Mouse (Mus musculus) embryonic facial prominence, embryonic 15.5 days (tissue): Measurements from ENCODE around the gene Chd5. TPM values are rescaled to one million over a fixed set of nuclear protein-coding genes. Genes with fewer than 3 reads are reported as not detected.

Source experiments
- ATAC-seq: fragments of 200-750 bp; cut with Nextera tagmentation; 2 replicates; pipeline ENCODE4 v1.8.0; 2017; ENCODE audit warnings: low read depth, moderate TSS enrichment; ENCODE audit not compliant: insufficient number of reproducible peaks, low FRiP score, low TSS enrichment
- H3K27ac ChIP-seq: fragments of 300-500 bp; sonication (generic); replicated peaks from 2 replicates; pipeline ENCODE4 v1.5.1; 2015; ENCODE audit warnings: mild to moderate bottlenecking, inconsistent platforms
- H3K27me3 ChIP-seq: fragments of 300-500 bp; sonication (generic); 2 replicates; pipeline ENCODE4 v1.6.1; 2015; ENCODE audit warnings: inconsistent platforms
- H3K36me3 ChIP-seq: fragments of 300-500 bp; sonication (generic); 2 replicates; pipeline ENCODE4 v1.6.1; 2015; ENCODE audit warnings: mild to moderate bottlenecking, inconsistent platforms
- H3K4me1 ChIP-seq: fragments of 300-500 bp; sonication (generic); 2 replicates; pipeline ENCODE4 v1.6.1; 2015; ENCODE audit warnings: inconsistent platforms
- H3K4me2 ChIP-seq: fragments of 300-500 bp; sonication (generic); replicated peaks from 2 replicates; pipeline ENCODE4 v1.6.1; 2015; ENCODE audit warnings: mild to moderate bottlenecking, inconsistent platforms
- H3K4me3 ChIP-seq: fragments of 300-500 bp; sonication (generic); replicated peaks from 2 replicates; pipeline ENCODE4 v1.5.1; 2015; ENCODE audit warnings: mild to moderate bottlenecking, inconsistent platforms
- H3K9ac ChIP-seq: fragments of 300-500 bp; sonication (generic); 2 replicates; pipeline ENCODE4 v1.6.1; 2015; ENCODE audit warnings: inconsistent platforms
- H3K9me3 ChIP-seq: fragments of 300-500 bp; sonication (generic); replicated peaks from 2 replicates; pipeline ENCODE4 v1.6.1; 2016; ENCODE audit warnings: inconsistent platforms
- WGBS: fragments of 180-500 bp; shearing (Covaris S2); methylation state at CpG from one replicate; pipeline ENCODE4 v1.1.7; 2015; 5-methylcytosine and 5-hydroxymethylcytosine counted together
- polyA plus RNA-seq: library from polyadenylated mRNA; unstranded; fragments of >200 nt; fragmentation: Nextera tagmentation; extraction: Ambion mirVana; gene quantifications from 2 replicates; pipeline ENCODE4 v1.2.1, GENCODE M21; 2015

The Chd5 gene
- polyA plus RNA-seq, 1 experiment from 2014 or later, result 1.2 TPM

GRCm38 (mm10) chr4:152340584-152341284 lies 2.3 kb downstream of the Chd5 start:
- H3K36me3 ChIP-seq, result 0 out of 2 replicates have a peak, but pooled peaks cover 2% of the 10 kb centered on the region
- no peak overlapping the region for H3K4me2 ChIP-seq
- H3K27ac ChIP-seq, result no peak overlapping the region
- peaks cover 24% of the 10 kb centered on the region for H3K4me1 ChIP-seq
- no peak overlapping the region for H3K9ac ChIP-seq
- H3K27me3 ChIP-seq, result peaks cover 67% of the 10 kb centered on the region
- no peaks in the 10 kb centered on the region for H3K9me3 ChIP-seq
- H3K4me3 ChIP-seq, result no peak overlapping the region
- WGBS, result 32% methylated on average over 15 of the region's 15 CpGs
- ATAC-seq, result no peak

GRCm38 (mm10) chr4:152343296-152343695 lies 4.8 kb downstream of the Chd5 start:
- no peak for ATAC-seq
- Histone ChIP-seq H3K9me3 (no peaks in the 10 kb centered on the region), H3K27me3 (peaks cover 59% of the 10 kb centered on the region), H3K9ac (no peak overlapping the region), H3K4me1 (peaks cover 23% of the 10 kb centered on the region), H3K36me3 (no peaks in the 10 kb centered on the region), H3K4me2 (no peak overlapping the region), H3K4me3 (no peak overlapping the region), H3K27ac (no peak overlapping the region)
- 13% methylated on average over 5 of the region's 5 CpGs for WGBS

GRCm38 (mm10) chr4:152344651-152345050 lies 6.2 kb downstream of the Chd5 start:
- H3K36me3 ChIP-seq, result no peaks in the 10 kb centered on the region
- H3K27ac ChIP-seq, result no peak overlapping the region
- no peak overlapping the region for H3K4me2 ChIP-seq
- H3K4me1 ChIP-seq, result peaks cover 10% of the 10 kb centered on the region
- no peak overlapping the region for H3K9ac ChIP-seq
- no peaks in the 10 kb centered on the region for H3K9me3 ChIP-seq
- H3K27me3 ChIP-seq, result peaks cover 57% of the 10 kb centered on the region
- H3K4me3 ChIP-seq, result no peak overlapping the region
- ATAC-seq, result no peak
- WGBS, result 48% methylated on average over 7 of the region's 7 CpGs

GRCm38 (mm10) chr4:152345120-152345889 lies 6.9 kb downstream of the Chd5 start:
- Histone ChIP-seq H3K4me1 (peaks cover 9% of the 10 kb centered on the region; the same call in 1 of the 2 replicates), H3K4me2 (no peak overlapping the region), H3K27me3 (peaks cover 56% of the 10 kb centered on the region), H3K9ac (no peak overlapping the region), H3K36me3 (no peaks in the 10 kb centered on the region), H3K27ac (no peak overlapping the region), H3K4me3 (no peak overlapping the region), H3K9me3 (no peaks in the 10 kb centered on the region)
- WGBS, result 46% methylated on average over 7 of the region's 7 CpGs
- peak; percentile 12; the same call in 1 of the 2 replicates for ATAC-seq

GRCm38 (mm10) chr4:152349837-152350381 lies 11.5 kb downstream of the Chd5 start:
- Histone ChIP-seq H3K4me2 (0 out of 2 replicates have a peak overlapping the region, but pooled peaks have one; percentile 8), H3K4me1 (peaks cover 9% of the 10 kb centered on the region; the same call in 1 of the 2 replicates), H3K27me3 (peaks cover 39% of the 10 kb centered on the region), H3K36me3 (no peaks in the 10 kb centered on the region), H3K27ac (no peak overlapping the region), H3K9me3 (no peaks in the 10 kb centered on the region), H3K4me3 (no peak overlapping the region), H3K9ac (no peak overlapping the region)
- no peak for ATAC-seq
- 7% methylated on average over 16 of the region's 17 CpGs for WGBS

- WGBS, result 35% methylated on average over 8 of the region's 8 CpGs
- H3K9ac ChIP-seq, result no peak overlapping the region
Observed at GRCm38 (mm10) chr4:152350722-152351421, 12.4 kb downstream of the Chd5 start.

GRCm38 (mm10) chr4:152351422-152352305 lies 13.2 kb downstream of the Chd5 start:
- no peak for ATAC-seq
- 19% methylated on average over 14 of the region's 14 CpGs for WGBS

More at GRCm38 (mm10) chr4:152350722-152351421, 12.4 kb downstream of the Chd5 start:
- no peak overlapping the region for H3K4me3 ChIP-seq
- no peak overlapping the region for H3K27ac ChIP-seq
- H3K4me1 ChIP-seq, result 0 out of 2 replicates have a peak, but pooled peaks cover 5% of the 10 kb centered on the region
- H3K36me3 ChIP-seq, result no peaks in the 10 kb centered on the region
- H3K9me3 ChIP-seq, result no peaks in the 10 kb centered on the region
- H3K4me2 ChIP-seq, result no peak overlapping the region
- peaks cover 39% of the 10 kb centered on the region for H3K27me3 ChIP-seq
- ATAC-seq, result no peak

GRCm38 (mm10) chr4:152353886-152354637 lies 15.6 kb downstream of the Chd5 start:
- Histone ChIP-seq H3K4me2 (no peak overlapping the region), H3K27me3 (peaks cover 28% of the 10 kb centered on the region), H3K4me3 (no peak overlapping the region), H3K4me1 (0 out of 2 replicates have a peak, but pooled peaks cover 5% of the 10 kb centered on the region), H3K36me3 (no peaks in the 10 kb centered on the region), H3K27ac (no peak overlapping the region), H3K9me3 (no peaks in the 10 kb centered on the region), H3K9ac (no peak overlapping the region)
- ATAC-seq, result no peak
- WGBS, result 82% methylated on average over 14 of the region's 14 CpGs

More at GRCm38 (mm10) chr4:152351422-152352305, 13.2 kb downstream of the Chd5 start:
- H3K9ac ChIP-seq, result no peak overlapping the region
- peaks cover 39% of the 10 kb centered on the region for H3K27me3 ChIP-seq
- H3K4me1 ChIP-seq, result 0 out of 2 replicates have a peak, but pooled peaks cover 5% of the 10 kb centered on the region
- H3K36me3 ChIP-seq, result no peaks in the 10 kb centered on the region
- H3K9me3 ChIP-seq, result no peaks in the 10 kb centered on the region
- no peak overlapping the region for H3K4me3 ChIP-seq
- no peak overlapping the region for H3K27ac ChIP-seq
- H3K4me2 ChIP-seq, result no peak overlapping the region

GRCm38 (mm10) chr4:152355672-152356071 lies 17.2 kb downstream of the Chd5 start:
- ATAC-seq, result no peak
- H3K36me3 ChIP-seq, result no peaks in the 10 kb centered on the region
- H3K27ac ChIP-seq, result no peak overlapping the region
- WGBS, result 74% methylated on average over 7 of the region's 7 CpGs
- no peak overlapping the region for H3K4me3 ChIP-seq
- peaks cover 27% of the 10 kb centered on the region for H3K27me3 ChIP-seq
- H3K4me2 ChIP-seq, result no peak overlapping the region
- no peaks in the 10 kb centered on the region for H3K9me3 ChIP-seq
- H3K4me1 ChIP-seq, result peaks cover 4% of the 10 kb centered on the region
- H3K9ac ChIP-seq, result no peak overlapping the region

- H3K9me3 ChIP-seq, result no peaks in the 10 kb centered on the region
- peaks cover 9% of the 10 kb centered on the region for H3K4me1 ChIP-seq
- 7% methylated on average over 11 of the region's 11 CpGs for WGBS
- no peak overlapping the region for H3K4me3 ChIP-seq
- H3K27me3 ChIP-seq, result peaks cover 18% of the 10 kb centered on the region
- H3K27ac ChIP-seq, result no peak overlapping the region
- H3K4me2 ChIP-seq, result no peak overlapping the region
- H3K9ac ChIP-seq, result no peak overlapping the region
- no peaks in the 10 kb centered on the region for H3K36me3 ChIP-seq
- no peak for ATAC-seq
Observed at GRCm38 (mm10) chr4:152359700-152360099, 21.2 kb downstream of the Chd5 start.
